Mouse (Mus musculus) heart, postnatal 0 days (tissue): ENCODE results near the gene Ngef.

Experiments
- CTCF ChIP-seq: IDR thresholded peaks from 2 replicates; pipeline ENCODE4 v1.5.1; 2016; ENCODE audit warnings: antibody characterized with exemption, control low read depth, low read depth
- EP300 ChIP-seq: IDR thresholded peaks from 2 replicates; pipeline ENCODE4 v1.6.1; 2016; ENCODE audit warnings: antibody characterized with exemption, low read depth

- TF ChIP-seq CTCF (no peak), EP300 (no peak)
Measured at GRCm38 (mm10) chr1:87505524-87505923, 68.1 kb downstream of the Ngef start.
